In the genomic region with DNA sequence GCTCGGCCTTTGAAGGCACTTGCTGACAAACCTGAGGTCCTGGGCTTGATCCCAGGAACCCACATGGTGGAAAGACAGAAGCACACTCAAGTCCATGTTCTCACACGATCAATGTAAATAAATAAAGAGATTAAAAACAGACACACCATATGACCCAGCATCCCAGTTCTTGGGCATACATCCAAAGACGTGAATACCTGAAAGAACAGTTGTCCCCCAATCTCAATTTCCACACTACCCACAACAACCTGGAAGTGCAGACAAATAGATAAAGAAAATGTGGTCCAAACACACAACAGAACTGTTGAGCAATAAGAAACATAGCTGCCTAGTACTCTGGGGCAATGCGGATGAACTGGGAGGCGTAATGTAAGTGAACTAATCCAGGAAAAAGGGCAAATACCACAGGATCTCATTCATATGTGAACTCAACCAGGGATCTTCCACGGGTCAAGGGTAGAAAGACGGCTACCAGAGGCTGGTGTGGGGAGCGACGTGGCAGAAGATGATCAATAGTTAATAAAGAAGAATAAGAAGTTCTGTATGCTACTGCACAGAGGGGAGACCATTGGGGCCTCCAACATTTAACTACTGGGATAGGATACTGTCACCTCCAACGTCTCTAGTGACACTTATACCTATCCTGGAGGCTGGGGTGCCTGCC, we compare ENCODE assay signal across 1 mouse cellular context.
A peak's percentile ranks its signal among the peaks of the same experiment; 100 is the strongest.
TF ChIP-seq lines count a peak whose summit lies in the region.

No protein-coding gene starts in this region.

TF ChIP-seq in MEL, 35 proteins besides CTCF, POLR2A, EP300 and RAD21 (continued from another document):
- TF ChIP-seq UBTF (IDR thresholded peaks at IDR 0.05; ENCODE audit: borderline replicate concordance, insufficient read depth, low read depth, low read length) (no peak), POLR2AphosphoS2 (IDR thresholded peaks at IDR 0.05; ENCODE audit: low read length) (no peak), ZMIZ1 (IDR thresholded peaks at IDR 0.05; ENCODE audit: low read depth, low read length) (no peak), USF1 (IDR thresholded peaks at IDR 0.05; ENCODE audit: low read depth, low read length) (no peak), BHLHE40 (IDR thresholded peaks at IDR 0.05; ENCODE audit: borderline replicate concordance, low read depth, low read length) (no peak), NELFE (IDR thresholded peaks at IDR 0.05; ENCODE audit: low read depth, low read length) (no peak), GABPA (IDR thresholded peaks at IDR 0.05; ENCODE audit: low read depth, low read length) (no peak), TAL1 (IDR thresholded peaks at IDR 0.05; ENCODE audit: low read length) (peak; percentile 77), ZKSCAN1 (IDR thresholded peaks at IDR 0.05; ENCODE audit: low read depth, low read length) (no peak), MXI1 (IDR thresholded peaks at IDR 0.05; ENCODE audit: low read depth, low read length) (no peak), USF2 (IDR thresholded peaks at IDR 0.05; ENCODE audit: borderline replicate concordance in 1 of 2, insufficient read depth in 1 of 2, low read depth in 1 of 2, low read length in 2 of 2) (no peak), ZC3H11A (IDR thresholded peaks at IDR 0.05; ENCODE audit: low read depth, low read length) (no peak), TBP (IDR thresholded peaks at IDR 0.05; ENCODE audit: low read depth, low read length) (no peak), JUND (IDR thresholded peaks at IDR 0.05; ENCODE audit: low read depth, low read length) (no peak), ZNF384 (IDR thresholded peaks at IDR 0.05; ENCODE audit: low read depth, low read length) (no peak), SMC3 (IDR thresholded peaks at IDR 0.05; ENCODE audit: low read depth, low read length) (no peak), ELF1 (IDR thresholded peaks at IDR 0.05; ENCODE audit: low read depth, low read length) (no peak), ETS1 (IDR thresholded peaks at IDR 0.05; ENCODE audit: low read depth, low read length) (peak; percentile 82), MEF2A (IDR thresholded peaks at IDR 0.05; ENCODE audit: extremely low read depth, insufficient replicate concordance, low read depth, low read length, poor library complexity, severe bottlenecking) (no peak), MAFK (IDR thresholded peaks at IDR 0.05; ENCODE audit: borderline replicate concordance, low read depth, low read length) (no peak), TCF12 (IDR thresholded peaks at IDR 0.05; ENCODE audit: low read depth, low read length) (peak; percentile 82), RCOR1 (IDR thresholded peaks at IDR 0.05; ENCODE audit: low read depth, low read length) (peak; percentile 57; the same call in 1 of the 2 replicates), CHD1 (IDR thresholded peaks at IDR 0.05; ENCODE audit: low read depth, low read length) (0 out of 2 replicates have a peak, but pooled peaks have one; percentile 51), GATA1 (IDR thresholded peaks at IDR 0.05; ENCODE audit: low read depth, low read length) (peak; percentile 79), KAT2A (conservative IDR thresholded peaks at IDR 0.05; ENCODE audit: low read depth, low read length) (no peak), MYC (IDR thresholded peaks at IDR 0.05; ENCODE audit: low read depth, low read length) (no peak)
